Mouse (Mus musculus): Measurements from ENCODE around the gene Dnajb13. TPM values are rescaled to one million over a fixed set of nuclear protein-coding genes. Genes with fewer than 3 reads are reported as not detected.

The Dnajb13 gene
- polyA plus RNA-seq, 1 experiment from 2014 or later: 0.49 TPM

GRCm38 (mm10) chr7:100547631-100548030 lies 32.9 kb upstream of the Dnajb13 start:
- H3K4me2 ChIP-seq (ENCODE audit: low read depth, low read length, severe bottlenecking): no peak overlapping the region
- ATAC-seq (replicated peaks; ENCODE audit: low FRiP score) (no peak), DNase-seq (ENCODE audit: low spot score) (no peak)
- H3K4me1 ChIP-seq (replicated peaks; ENCODE audit: control insufficient read depth, insufficient read depth, low read length): no peaks in the 10 kb centered on the region
- H3K27me3 ChIP-seq (ENCODE audit: control insufficient read depth, insufficient read depth, low read length): no peaks in the 10 kb centered on the region
- no peaks in the 10 kb centered on the region for H3K36me3 ChIP-seq (ENCODE audit: control insufficient read depth, insufficient read depth, low read length)
- 85% methylated on average over 4 of the region's 4 CpGs for WGBS
- H3K4me3 ChIP-seq (ENCODE audit: low read depth, low read length): no peak overlapping the region
- H3K9me3 ChIP-seq (ENCODE audit: control insufficient read depth, low read length): no peaks in the 10 kb centered on the region
- H3K9ac ChIP-seq (ENCODE audit: low read length): no peak overlapping the region
- H3K27ac ChIP-seq (ENCODE audit: low read depth, low read length): no peak overlapping the region

- no peaks in the 10 kb centered on the region for H3K27me3 ChIP-seq (ENCODE audit: control insufficient read depth, insufficient read depth, low read length)
- DNase-seq (ENCODE audit: low spot score) (no peak), ATAC-seq (replicated peaks; ENCODE audit: low FRiP score) (no peak)
- H3K27ac ChIP-seq (ENCODE audit: low read depth, low read length): no peak overlapping the region
- no peaks in the 10 kb centered on the region; the same call in 1 of the 2 replicates for H3K36me3 ChIP-seq (ENCODE audit: control insufficient read depth, insufficient read depth, low read length)
- 65% methylated on average over 1 of the region's 1 CpGs for WGBS
- no peaks in the 10 kb centered on the region for H3K4me1 ChIP-seq (replicated peaks; ENCODE audit: control insufficient read depth, insufficient read depth, low read length)
- no peak overlapping the region for H3K9ac ChIP-seq (ENCODE audit: low read length)
- H3K4me3 ChIP-seq (ENCODE audit: low read depth, low read length): no peak overlapping the region
- no peak overlapping the region for H3K4me2 ChIP-seq (ENCODE audit: low read depth, low read length, severe bottlenecking)
- no peaks in the 10 kb centered on the region for H3K9me3 ChIP-seq (ENCODE audit: control insufficient read depth, low read length)
Observed at GRCm38 (mm10) chr7:100544437-100544836, 29.7 kb upstream of the Dnajb13 start.

DNA sequence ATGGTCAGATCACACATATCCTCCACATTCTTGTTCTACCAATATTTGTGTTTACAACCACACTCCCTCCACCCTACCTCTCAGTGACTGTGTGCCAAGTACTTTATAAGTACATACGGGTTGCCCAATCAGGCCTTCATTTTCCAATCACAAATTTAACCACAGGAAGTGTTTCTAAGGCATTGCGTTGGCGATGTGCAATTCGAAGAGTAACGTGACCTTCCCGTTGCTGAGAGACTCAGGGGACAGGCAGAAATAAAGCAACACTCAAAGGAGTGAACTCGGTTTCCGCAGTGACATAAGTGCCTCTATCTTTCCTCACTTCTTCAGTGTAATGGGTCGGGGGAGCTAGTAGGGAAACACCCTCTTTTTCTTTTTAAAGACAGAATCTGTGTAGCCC lies 24.8 kb upstream of the Dnajb13 start:
- no peak for ATAC-seq (replicated peaks; ENCODE audit: low FRiP score)
- 94% methylated on average over 9 of the region's 9 CpGs for WGBS

DNA sequence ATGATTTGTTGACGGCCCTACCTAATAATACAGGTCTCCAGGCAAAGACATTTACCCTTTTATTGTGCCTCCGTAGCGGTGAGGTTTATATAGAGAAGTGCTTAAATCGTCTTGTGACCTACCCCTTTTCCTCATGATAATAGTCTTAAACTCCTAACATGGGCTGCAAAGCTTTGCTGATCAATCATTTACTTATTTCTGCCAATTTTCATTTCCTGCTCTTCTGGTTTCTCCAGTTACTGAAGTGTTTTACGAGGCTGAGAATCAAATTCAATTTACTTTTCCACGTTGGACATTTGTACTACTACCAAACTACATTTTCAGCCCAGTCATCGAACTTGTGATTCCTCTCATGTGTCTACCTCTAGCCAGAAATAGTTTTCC lies 22.8 kb upstream of the Dnajb13 start:
- H3K4me1 ChIP-seq (replicated peaks; ENCODE audit: control insufficient read depth, insufficient read depth, low read length): no peaks in the 10 kb centered on the region
- peak overlapping the region; percentile 68 for H3K4me2 ChIP-seq (ENCODE audit: low read depth, low read length, severe bottlenecking)
- H3K36me3 ChIP-seq (ENCODE audit: control insufficient read depth, insufficient read depth, low read length): no peaks in the 10 kb centered on the region; the same call in 1 of the 2 replicates
- 38% methylated on average over 7 of the region's 7 CpGs for WGBS
- H3K27ac ChIP-seq (ENCODE audit: low read depth, low read length): no peak overlapping the region
- no peaks in the 10 kb centered on the region for H3K9me3 ChIP-seq (ENCODE audit: control insufficient read depth, low read length)
- H3K27me3 ChIP-seq (ENCODE audit: control insufficient read depth, insufficient read depth, low read length): no peaks in the 10 kb centered on the region
- peak; percentile 9; the same call in 1 of the 2 replicates for ATAC-seq (replicated peaks; ENCODE audit: low FRiP score)
- H3K9ac ChIP-seq (ENCODE audit: low read length): peak overlapping the region; percentile 80; the same call in 1 of the 2 replicates
- no peak for DNase-seq (ENCODE audit: low spot score)
- H3K4me3 ChIP-seq (ENCODE audit: low read depth, low read length): peak overlapping the region; percentile 71

More for the DNA sequence above, 24.8 kb upstream of the Dnajb13 start:
- no peaks in the 10 kb centered on the region for H3K9me3 ChIP-seq (ENCODE audit: control insufficient read depth, low read length)
- no peaks in the 10 kb centered on the region; the same call in 1 of the 2 replicates for H3K36me3 ChIP-seq (ENCODE audit: control insufficient read depth, insufficient read depth, low read length)
- no peak overlapping the region for H3K9ac ChIP-seq (ENCODE audit: low read length)
- no peak overlapping the region for H3K4me2 ChIP-seq (ENCODE audit: low read depth, low read length, severe bottlenecking)
- H3K27me3 ChIP-seq (ENCODE audit: control insufficient read depth, insufficient read depth, low read length): no peaks in the 10 kb centered on the region
- no peak overlapping the region for H3K27ac ChIP-seq (ENCODE audit: low read depth, low read length)
- no peak for DNase-seq (ENCODE audit: low spot score)
- no peak overlapping the region for H3K4me3 ChIP-seq (ENCODE audit: low read depth, low read length)
- H3K4me1 ChIP-seq (replicated peaks; ENCODE audit: control insufficient read depth, insufficient read depth, low read length): no peaks in the 10 kb centered on the region

- Histone ChIP-seq H3K36me3 (ENCODE audit: control insufficient read depth, insufficient read depth, low read length) (no peaks in the 10 kb centered on the region; the same call in 1 of the 2 replicates), H3K27me3 (ENCODE audit: control insufficient read depth, insufficient read depth, low read length) (no peaks in the 10 kb centered on the region), H3K4me1 (replicated peaks; ENCODE audit: control insufficient read depth, insufficient read depth, low read length) (no peaks in the 10 kb centered on the region), H3K4me2 (ENCODE audit: low read depth, low read length, severe bottlenecking) (peak within 1 kb of the TSS; percentile 68), H3K9me3 (ENCODE audit: control insufficient read depth, low read length) (no peaks in the 10 kb centered on the region), H3K4me3 (ENCODE audit: low read depth, low read length) (peak within 1 kb of the TSS; percentile 71), H3K27ac (ENCODE audit: low read depth, low read length) (peak within 1 kb of the TSS; percentile 46; the same call in 1 of the 2 replicates), H3K9ac (ENCODE audit: low read length) (peak within 1 kb of the TSS; percentile 80)
- WGBS: under 1% methylated on average over 33 of the region's 33 CpGs
- ATAC-seq (replicated peaks; ENCODE audit: low FRiP score) (peak; percentile 98), DNase-seq (ENCODE audit: low spot score) (peak; percentile 94)
Observed at GRCm38 (mm10) chr7:100536804-100537518, 22.2 kb upstream of the Dnajb13 start, which contains the start of gene Coa4. Gene Coa4 (plus strand): TSS chr7:100537071.

DNA sequence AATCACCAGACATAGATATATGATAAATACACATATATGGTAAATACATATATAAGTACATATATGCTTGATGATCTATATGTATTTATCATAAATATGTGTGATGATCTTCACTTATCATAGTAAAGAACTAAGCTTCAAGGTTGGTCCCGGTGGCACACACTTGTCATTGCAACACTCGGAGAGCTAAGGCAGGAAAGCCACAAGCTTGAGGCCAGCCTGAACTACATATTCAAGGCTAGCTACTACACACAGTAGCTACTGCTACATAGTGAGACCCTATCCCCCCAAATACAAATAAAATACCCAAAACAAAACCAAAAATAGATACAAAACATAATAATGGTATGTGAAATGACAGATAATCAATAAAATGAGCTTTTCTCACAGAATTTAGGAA lies 21.1 kb upstream of the Dnajb13 start:
- Histone ChIP-seq H3K4me2 (ENCODE audit: low read depth, low read length, severe bottlenecking) (no peak overlapping the region), H3K27ac (ENCODE audit: low read depth, low read length) (no peak overlapping the region), H3K36me3 (ENCODE audit: control insufficient read depth, insufficient read depth, low read length) (no peaks in the 10 kb centered on the region; the same call in 1 of the 2 replicates), H3K4me3 (ENCODE audit: low read depth, low read length) (no peak overlapping the region), H3K27me3 (ENCODE audit: control insufficient read depth, insufficient read depth, low read length) (no peaks in the 10 kb centered on the region), H3K9me3 (ENCODE audit: control insufficient read depth, low read length) (no peaks in the 10 kb centered on the region), H3K9ac (ENCODE audit: low read length) (no peak overlapping the region), H3K4me1 (replicated peaks; ENCODE audit: control insufficient read depth, insufficient read depth, low read length) (no peaks in the 10 kb centered on the region)
- WGBS: 83% methylated on average over 2 of the region's 2 CpGs
- DNase-seq (ENCODE audit: low spot score) (no peak), ATAC-seq (replicated peaks; ENCODE audit: low FRiP score) (no peak)

- 85% methylated on average over 3 of the region's 3 CpGs for WGBS
- Histone ChIP-seq H3K9ac (ENCODE audit: low read length) (no peak overlapping the region), H3K4me3 (ENCODE audit: low read depth, low read length) (no peak overlapping the region), H3K4me2 (ENCODE audit: low read depth, low read length, severe bottlenecking) (no peak overlapping the region), H3K27ac (ENCODE audit: low read depth, low read length) (no peak overlapping the region), H3K9me3 (ENCODE audit: control insufficient read depth, low read length) (no peaks in the 10 kb centered on the region), H3K36me3 (ENCODE audit: control insufficient read depth, insufficient read depth, low read length) (no peaks in the 10 kb centered on the region; the same call in 1 of the 2 replicates), H3K27me3 (ENCODE audit: control insufficient read depth, insufficient read depth, low read length) (no peaks in the 10 kb centered on the region), H3K4me1 (replicated peaks; ENCODE audit: control insufficient read depth, insufficient read depth, low read length) (no peaks in the 10 kb centered on the region)
- DNase-seq (ENCODE audit: low spot score): no peak
- ATAC-seq (replicated peaks; ENCODE audit: low FRiP score): no peak
Observed at GRCm38 (mm10) chr7:100534216-100534615, 19.5 kb upstream of the Dnajb13 start.

DNA sequence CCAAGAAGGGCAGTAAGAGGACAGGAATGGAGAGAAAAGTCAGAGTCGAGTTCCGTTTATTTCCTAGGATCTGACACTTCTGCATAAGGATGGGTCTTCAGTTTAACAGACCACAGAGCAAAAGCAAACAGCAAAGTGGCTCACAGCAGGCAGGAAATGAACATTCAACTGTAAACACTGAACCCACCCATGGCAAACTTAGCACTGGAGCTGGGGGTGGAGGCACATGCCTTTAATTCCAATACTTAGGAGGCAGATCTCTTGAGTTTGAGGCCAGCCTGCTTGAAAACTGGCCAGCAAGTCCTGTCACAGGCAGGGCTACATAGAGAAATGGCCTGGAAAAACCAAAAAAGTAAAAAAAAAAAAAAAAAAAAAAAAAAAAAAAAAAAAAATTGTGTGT lies 18.7 kb upstream of the Dnajb13 start:
- DNase-seq (ENCODE audit: low spot score) (no peak), ATAC-seq (replicated peaks; ENCODE audit: low FRiP score) (no peak)
- Histone ChIP-seq H3K36me3 (ENCODE audit: control insufficient read depth, insufficient read depth, low read length) (no peaks in the 10 kb centered on the region), H3K27me3 (ENCODE audit: control insufficient read depth, insufficient read depth, low read length) (no peaks in the 10 kb centered on the region), H3K4me1 (replicated peaks; ENCODE audit: control insufficient read depth, insufficient read depth, low read length) (no peaks in the 10 kb centered on the region), H3K27ac (ENCODE audit: low read depth, low read length) (no peak overlapping the region), H3K9me3 (ENCODE audit: control insufficient read depth, low read length) (no peaks in the 10 kb centered on the region), H3K9ac (ENCODE audit: low read length) (no peak overlapping the region), H3K4me3 (ENCODE audit: low read depth, low read length) (no peak overlapping the region), H3K4me2 (ENCODE audit: low read depth, low read length, severe bottlenecking) (no peak overlapping the region)
- WGBS: 83% methylated on average over 2 of the region's 2 CpGs

DNA sequence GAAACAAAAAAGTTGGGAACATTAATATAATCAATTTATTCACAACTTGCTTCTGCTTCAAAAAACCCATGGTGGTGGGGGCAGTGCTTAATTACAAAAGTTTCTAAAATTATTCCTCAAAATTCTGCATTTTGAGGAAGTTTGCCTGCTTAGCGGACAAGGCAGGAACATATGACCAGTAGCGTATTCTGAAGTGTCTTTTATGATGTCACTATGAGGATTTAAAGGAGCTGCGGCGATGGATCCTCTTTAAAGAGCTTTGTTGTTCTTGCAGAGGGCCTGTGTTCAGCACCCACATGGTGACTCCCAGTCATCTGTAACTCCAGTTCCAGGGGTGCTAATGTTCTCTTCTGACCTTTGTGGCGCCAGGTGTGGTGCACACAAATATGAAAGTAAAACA lies 16.0 kb upstream of the Dnajb13 start:
- no peaks in the 10 kb centered on the region for H3K27me3 ChIP-seq (ENCODE audit: control insufficient read depth, insufficient read depth, low read length)
- DNase-seq (ENCODE audit: low spot score): no peak
- H3K36me3 ChIP-seq (ENCODE audit: control insufficient read depth, insufficient read depth, low read length): no peaks in the 10 kb centered on the region
- H3K4me3 ChIP-seq (ENCODE audit: low read depth, low read length): no peak overlapping the region
- no peaks in the 10 kb centered on the region for H3K4me1 ChIP-seq (replicated peaks; ENCODE audit: control insufficient read depth, insufficient read depth, low read length)
- no peak overlapping the region for H3K9ac ChIP-seq (ENCODE audit: low read length)
- H3K27ac ChIP-seq (ENCODE audit: low read depth, low read length): no peak overlapping the region
- no peak for ATAC-seq (replicated peaks; ENCODE audit: low FRiP score)
- 94% methylated on average over 5 of the region's 5 CpGs for WGBS
- no peak overlapping the region for H3K4me2 ChIP-seq (ENCODE audit: low read depth, low read length, severe bottlenecking)
- H3K9me3 ChIP-seq (ENCODE audit: control insufficient read depth, low read length): no peaks in the 10 kb centered on the region

Data from forebrain, embryonic 11.5 days (tissue).